Mouse (Mus musculus): ENCODE data around the gene Arpp21.
A peak's percentile ranks its signal among the peaks of the same experiment; 100 is the strongest.

Arpp21 gene

DNA sequence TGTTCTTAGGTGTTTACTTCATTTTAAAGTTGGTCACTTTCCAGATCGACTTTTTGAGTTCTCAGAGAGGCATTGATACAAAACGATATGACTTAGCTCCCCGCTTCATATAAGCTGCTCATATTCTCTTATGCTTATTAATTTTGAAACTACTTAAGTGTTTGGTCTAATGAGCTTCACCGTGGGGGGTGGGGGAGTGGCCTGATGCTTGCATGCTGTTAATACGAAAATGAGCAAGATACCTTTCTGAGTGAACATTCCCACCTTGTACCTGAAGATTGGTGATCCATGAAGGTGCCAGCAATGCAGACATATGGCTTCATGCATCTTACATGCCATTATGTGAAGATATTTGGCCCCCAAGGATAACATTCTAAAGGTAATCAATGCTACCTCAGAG, 4.4 kb downstream of the Arpp21 start:
- DNase-seq (ENCODE audit: low spot score in 2 of 2) = peak in 1 of 2 experiments; percentile 64

DNA sequence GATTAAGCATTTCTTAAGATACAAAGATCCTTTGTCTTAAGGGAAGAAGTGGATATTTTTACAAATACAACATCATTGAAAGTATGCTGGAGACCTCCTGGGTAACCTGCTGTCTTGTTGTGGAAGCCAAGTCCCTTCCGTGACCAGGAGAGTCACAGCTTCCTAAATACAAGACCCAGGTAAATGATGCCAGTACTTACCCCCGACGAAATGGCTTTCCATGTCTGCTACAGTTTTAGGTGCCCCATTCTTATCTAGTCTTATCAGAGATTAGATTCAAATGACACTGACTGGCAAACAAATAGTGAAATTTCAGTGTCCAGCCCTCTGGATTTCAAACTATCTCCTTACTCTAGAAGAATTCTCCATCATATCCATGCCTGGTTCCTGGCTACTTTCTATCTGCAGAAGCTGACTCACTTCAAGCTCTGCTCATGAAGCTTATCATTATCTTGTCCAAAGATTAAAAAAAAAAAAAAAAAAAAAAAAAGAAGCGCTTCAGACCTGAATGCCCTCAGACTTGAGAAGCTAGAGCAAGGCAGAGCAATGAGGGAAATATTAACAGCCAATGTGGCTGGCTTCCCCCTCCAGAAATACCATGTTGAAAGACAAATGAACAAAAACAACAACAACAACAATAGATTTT, 4.9 kb downstream of the Arpp21 start:
- DNase-seq (ENCODE audit: low spot score in 2 of 2) = no peak

DNA sequence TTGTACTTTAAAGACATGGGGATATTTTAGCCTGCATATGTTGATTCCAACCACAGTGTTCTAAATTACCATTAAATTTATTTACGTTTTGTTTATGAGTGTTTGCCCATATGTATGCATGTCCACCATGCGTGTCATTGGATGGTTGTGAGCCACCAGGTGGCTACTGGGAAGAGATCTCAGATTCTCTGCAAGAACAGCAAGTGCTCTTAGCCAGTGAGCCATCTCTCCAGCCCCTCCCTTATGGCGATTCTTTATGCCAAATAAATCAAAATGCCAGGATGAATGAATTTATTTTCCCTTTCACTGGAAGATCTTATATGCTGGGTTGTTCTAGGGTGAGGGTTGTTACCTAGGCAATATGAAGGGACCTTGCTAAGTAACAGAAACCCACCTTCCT, 7.3 kb downstream of the Arpp21 start:
- DNase-seq (ENCODE audit: low spot score in 2 of 2) = peak in 1 of 2 experiments; percentile 39

DNA sequence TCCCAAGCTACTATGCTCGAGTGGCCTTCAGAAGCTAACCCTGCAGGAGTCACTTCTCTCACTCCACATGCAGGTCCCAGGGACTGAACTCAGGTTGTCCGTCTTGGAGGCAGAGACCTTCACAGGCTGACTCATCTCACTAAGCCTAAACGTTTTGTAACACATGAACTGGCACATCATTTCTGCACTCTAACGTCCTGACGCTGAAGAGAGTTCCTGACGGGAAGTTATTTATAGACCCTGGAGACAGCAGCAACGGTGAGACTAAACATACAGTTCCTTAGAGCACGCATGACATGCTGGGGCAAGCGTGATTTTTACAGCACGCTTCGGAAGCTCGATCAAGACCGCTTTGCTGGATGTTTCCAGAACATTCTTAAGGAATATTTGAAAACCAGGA, 8.6 kb downstream of the Arpp21 start:
- peak in 1 of 2 experiments; percentile 50 for DNase-seq (ENCODE audit: low spot score in 2 of 2)

DNA sequence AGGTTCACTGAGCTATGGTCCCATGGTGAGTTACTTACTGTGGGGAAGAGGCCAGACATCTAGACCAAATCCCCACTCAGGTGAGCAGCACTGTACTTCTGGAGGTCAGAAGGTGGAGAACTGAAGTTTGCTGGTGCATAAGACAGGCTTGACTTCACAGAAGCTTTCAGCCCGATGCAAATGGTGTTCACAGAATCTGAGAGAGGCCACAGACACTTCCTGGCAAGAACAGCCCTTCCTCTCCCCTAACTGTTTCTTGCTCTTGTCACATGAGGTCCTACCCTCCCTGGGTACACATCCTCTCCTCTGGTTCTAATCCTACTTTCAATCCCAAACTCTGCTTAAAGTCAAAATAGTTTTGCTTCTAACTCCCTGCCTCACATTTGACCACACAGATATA, 9.2 kb downstream of the Arpp21 start:
- peak in 1 of 2 experiments; percentile 25 for DNase-seq (ENCODE audit: low spot score in 2 of 2)

DNA sequence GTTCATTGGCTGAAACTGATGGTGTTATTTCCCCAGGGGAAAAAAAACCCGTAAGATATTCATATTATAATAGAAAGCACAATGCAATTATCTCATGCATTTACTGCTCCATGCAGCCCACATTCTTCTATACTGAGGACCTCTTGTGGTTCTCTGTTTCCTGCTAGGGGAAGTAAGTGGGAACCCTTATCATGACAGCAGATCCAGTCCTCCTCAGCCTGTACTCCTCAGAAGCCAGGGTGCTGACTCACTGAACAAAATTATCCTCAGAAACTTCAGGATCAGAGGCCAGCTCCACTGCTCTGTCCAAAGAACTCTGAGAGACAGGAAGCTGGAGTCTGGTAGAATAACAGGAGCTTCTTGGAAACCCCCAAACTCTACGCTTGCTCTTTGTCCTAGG, 10.7 kb downstream of the Arpp21 start:
- DNase-seq (ENCODE audit: low spot score in 2 of 2) = peak in 1 of 2 experiments; percentile 28

DNA sequence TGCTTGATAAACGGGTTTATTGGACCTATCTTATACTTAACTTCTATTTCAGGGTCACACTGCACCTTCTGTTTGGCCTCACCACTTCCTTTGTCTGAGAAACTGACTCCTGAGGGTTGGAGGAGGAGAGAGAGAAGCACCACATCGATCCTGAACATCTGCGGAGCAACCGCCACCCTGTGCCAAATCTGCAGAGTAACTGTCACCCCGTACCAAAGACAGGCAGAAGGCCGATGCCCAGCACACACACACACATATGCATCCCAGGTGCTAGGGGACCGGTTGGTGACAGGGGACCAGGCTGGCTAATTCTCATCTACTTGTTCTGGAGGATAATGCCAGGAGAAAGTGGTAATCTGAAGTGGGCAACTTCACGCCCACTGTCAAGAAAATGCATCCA, 16.4 kb downstream of the Arpp21 start:
- peak in 1 of 2 experiments; percentile 43 for DNase-seq (ENCODE audit: low spot score in 2 of 2)

DNA sequence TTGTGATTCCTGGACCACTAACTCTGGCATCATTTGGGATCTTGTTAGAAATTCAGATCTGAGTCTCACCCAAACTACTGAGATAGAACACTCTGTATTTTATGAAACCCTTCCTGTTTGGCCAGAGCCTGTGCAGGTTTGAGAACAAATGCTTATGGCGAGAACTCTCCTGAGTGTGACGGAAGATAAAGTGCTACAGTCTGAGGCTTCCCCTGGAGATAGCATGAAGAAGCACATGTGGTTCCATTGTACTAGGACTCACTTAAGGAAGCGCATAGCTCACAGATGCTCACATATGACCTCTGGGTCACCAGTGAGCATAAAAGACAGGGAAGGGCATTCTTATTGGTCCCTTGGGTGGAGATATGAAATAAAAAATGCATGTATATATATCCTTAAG, 17.5 kb downstream of the Arpp21 start:
- peak in 1 of 2 experiments; percentile 27 for DNase-seq (ENCODE audit: low spot score in 2 of 2)

DNA sequence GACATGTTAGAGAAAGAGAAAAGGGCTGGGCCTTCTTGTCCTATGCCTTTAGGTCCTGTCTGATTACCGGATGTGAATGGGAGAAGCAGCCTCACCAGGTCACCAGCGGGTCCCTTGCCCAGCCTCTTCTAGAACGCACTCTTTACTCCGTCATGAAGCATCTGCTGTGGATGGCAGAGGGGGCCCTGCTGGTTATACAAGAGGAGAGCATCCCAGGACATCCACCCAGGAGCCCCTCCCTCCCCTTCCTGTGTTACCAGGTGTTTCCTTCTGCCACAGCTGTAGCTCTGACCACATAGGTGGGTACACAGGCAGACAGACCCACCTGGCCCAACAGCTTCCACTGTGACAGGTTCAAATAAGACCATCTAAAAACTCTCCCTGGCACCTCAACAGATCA, 18.6 kb downstream of the Arpp21 start:
- no peak for DNase-seq (ENCODE audit: low spot score in 2 of 2)

DNA sequence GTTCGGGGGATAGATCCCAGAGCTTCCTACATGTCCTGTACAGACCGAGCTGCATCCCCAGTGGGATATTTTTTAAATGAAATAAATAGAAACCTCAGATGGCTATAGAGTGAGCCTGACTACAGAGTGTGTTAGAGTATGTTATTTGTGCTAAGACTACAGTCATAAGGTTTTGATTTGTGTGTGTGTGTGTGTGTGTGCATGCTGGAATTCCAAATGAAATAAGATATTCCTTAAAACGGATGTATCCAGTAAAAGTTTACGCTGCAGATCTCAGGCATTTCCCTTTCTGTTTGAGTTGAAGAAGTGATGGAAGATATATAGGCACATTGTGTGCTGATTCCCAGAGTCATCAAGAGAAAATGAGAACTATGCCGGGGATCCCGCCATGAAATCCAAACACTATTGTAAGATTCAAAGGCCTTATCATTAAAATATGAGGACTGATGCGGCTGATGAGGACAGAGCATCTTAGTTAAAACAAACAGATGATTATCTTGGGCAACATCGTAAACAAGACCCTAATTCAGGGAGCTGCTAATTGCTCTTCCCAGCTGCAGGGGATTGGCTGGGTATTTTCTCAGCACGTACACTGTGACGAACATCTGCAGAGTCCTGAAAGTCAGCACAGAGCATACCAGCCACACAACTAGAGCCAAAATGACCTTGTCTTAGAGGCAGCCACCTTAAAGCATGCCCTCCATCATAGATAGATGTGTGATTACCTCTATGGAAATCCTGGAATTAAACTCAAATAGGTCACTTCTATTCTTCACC, 20.5 kb downstream of the Arpp21 start:
- DNase-seq (ENCODE audit: low spot score in 2 of 2) = no peak

DNA sequence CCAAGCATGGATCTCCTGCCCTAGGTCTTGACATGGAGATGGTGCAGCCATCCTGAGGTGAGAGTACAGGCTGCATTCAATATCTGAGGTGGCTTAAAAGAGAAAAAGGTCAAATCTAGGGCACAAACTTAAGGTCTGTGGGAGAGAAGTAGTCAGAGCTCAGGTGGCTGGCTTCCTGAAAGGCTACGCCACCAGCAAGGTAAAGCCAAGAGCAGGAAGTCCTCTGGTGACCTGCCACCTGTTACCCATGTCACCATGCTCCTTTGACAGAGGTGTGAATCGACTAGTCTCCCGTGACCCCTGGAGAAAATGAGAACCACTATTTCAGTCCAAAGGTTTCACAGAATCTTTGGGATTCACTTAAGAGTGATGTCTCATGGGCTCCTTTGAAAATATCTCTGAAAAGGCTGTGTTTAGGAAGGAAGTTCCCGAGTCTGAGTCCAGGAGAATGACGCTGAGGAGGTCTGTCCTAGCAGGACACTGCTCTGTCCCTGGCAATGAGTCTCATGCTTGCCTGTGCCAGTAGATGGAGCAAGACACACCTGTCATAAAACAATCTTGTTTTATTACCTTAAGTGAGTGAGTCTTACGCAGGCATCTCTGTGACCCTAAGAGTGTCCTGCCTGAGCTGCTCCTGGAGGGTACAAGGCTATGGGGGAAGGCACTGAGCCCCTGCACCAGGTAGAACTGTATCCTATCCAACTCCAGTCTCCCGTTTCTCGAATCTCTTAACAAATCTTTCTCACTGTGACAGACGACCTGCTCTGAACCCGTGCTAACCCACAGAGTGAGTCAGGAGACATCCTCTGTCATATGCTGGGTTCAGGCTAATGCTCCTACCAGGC, 22.1 kb downstream of the Arpp21 start:
- DNase-seq (ENCODE audit: low spot score in 2 of 2) = no peak

DNA sequence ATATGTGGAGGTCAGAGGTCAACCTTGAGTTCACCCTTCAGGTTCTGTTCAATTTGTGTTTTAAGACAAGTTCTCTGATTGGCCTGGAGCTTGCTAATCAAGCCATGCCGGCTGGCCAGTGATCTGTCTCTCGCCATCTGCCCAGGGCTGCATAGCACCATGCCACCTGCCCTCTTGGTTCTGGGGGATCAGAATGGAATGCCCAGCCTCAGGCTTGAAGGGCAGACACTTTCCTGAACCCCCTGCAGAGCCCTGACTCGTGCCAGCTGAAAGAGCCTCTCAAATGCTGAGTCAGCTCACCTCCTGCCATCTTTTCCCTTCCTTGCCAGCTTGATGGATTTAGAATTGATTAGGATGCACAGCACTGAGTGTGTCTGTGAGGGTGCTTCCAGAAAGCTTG, 25.9 kb downstream of the Arpp21 start:
- peak in 1 of 2 experiments; percentile 42 for DNase-seq (ENCODE audit: low spot score in 2 of 2)

DNA sequence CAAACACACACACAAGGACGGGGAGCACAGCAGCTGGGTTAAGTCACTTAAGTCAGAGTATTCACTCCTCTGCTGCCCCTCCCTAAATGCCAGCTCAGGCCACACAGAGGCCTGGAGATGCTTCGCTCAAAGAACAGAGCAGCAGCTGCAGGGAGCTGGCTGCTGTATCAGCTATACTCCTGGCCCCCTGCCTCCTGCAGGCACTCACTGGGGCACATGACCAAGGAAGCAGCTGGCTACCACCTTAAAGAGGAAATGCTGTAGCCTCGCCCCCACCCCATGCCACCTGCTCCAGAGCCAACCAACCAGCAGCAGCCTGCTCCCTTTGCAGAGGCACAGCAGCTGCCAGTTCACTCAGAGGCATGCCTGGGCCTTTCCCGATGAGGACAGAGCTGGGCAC, 28.0 kb downstream of the Arpp21 start:
- peak; percentile 87 to 93 for DNase-seq (ENCODE audit: low spot score in 2 of 2)

DNA sequence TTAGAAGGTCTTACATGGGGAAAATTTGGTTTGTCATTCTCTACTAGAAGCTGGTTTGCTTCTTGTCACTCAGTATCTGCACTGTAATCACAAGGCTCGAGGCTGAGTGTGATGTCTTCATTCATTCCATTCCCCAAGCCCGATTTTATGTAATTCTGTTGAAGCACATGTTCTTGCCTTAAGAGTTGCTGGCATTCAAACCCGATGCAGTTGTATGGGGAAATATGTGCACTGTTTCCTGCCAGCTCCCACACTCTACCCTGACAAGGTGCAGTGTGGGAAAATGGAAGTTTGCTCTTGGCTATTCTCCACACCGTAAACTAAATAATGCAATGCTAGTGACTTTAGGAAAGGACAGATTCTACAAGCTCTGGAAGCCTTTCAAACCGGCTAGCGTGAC, 37.4 kb downstream of the Arpp21 start:
- no peak for DNase-seq (ENCODE audit: low spot score in 2 of 2)

DNA sequence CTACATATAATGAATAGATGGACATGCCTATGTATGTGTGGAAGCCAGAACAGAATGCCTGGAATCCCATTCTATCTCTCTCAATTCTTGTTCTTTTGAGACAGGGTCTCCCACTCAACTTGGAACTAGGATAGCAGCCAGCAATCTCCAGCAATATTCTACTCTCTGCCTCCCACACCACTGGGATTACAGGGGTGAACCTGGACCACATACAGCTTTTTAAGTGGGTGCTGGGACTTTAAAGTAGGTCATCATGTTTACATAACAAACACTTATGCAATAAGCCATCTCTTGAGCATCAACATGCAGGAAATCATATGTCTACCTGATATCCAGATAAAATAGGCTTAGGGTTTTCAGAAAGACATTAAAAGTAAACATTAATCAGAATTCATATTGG, 41.7 kb downstream of the Arpp21 start:
- no peak for DNase-seq (ENCODE audit: low spot score in 2 of 2)

DNA sequence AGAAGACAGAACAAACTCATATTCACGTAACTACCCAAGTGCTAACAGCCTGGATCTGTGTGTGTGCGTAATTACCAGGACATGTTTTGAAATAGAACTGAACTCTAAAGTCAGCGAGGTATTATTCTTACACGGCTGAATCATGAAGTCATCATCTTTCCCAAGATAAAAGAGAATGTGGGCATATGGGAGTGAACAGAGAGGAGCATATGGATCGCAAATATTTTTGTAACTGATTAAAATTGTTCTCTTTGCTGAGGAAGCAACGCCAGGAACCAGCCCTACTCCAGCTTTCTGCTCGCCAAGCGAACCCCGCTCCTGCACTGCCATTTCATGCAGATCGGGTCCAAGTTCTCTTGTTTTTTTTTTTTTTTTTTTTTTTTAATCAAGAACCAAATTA, 46.3 kb downstream of the Arpp21 start:
- DNase-seq (ENCODE audit: low spot score in 2 of 2) = peak; percentile 76 to 80

DNA sequence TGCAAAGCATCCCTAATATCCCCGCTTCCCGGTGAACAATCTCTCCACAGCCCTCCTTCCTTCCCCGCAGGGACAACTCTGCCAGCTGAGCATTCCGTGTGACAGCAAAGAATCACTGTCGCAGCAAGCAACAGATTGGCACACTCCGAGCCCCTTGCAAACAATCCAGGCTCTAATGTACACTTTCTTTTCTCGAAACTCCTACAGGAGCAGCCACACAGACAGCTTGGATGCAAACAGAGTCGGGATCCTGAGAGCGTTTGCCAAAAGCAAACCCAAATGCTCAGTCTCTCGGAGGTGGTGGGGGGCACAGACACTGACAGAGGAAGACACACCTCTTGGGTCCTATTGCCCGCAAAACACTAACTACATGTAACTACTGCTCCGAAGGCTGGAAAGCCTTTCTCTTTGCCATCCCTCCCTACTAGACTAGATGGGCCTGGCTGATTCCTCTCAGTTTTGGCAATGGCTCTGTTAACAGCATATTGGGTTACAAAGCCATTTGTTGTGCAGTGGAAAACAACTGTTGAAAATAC, 47.3 kb downstream of the Arpp21 start:
- DNase-seq (ENCODE audit: low spot score in 2 of 2) = peak; percentile 52 to 64

DNA sequence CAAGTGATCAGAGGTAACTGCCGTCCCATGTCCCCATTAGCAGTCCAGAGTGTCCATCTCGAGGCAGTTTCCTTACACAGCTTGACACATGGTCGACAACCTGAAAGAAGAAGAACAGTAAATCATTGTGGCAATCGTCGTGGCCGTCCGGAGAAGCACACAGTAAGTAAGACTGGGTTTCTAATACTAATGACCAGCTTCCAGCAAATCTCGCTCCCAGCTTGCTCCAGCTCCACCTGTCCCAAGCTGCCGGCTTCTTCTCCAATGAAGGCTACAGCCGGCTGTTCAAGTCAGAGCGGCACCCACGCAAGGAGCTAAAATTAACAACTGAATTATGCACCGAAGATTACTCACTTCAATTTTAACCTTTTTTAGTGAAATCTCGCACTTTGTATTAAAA, 48.1 kb downstream of the Arpp21 start:
- DNase-seq (ENCODE audit: low spot score in 2 of 2) = peak; percentile 74 to 80

DNA sequence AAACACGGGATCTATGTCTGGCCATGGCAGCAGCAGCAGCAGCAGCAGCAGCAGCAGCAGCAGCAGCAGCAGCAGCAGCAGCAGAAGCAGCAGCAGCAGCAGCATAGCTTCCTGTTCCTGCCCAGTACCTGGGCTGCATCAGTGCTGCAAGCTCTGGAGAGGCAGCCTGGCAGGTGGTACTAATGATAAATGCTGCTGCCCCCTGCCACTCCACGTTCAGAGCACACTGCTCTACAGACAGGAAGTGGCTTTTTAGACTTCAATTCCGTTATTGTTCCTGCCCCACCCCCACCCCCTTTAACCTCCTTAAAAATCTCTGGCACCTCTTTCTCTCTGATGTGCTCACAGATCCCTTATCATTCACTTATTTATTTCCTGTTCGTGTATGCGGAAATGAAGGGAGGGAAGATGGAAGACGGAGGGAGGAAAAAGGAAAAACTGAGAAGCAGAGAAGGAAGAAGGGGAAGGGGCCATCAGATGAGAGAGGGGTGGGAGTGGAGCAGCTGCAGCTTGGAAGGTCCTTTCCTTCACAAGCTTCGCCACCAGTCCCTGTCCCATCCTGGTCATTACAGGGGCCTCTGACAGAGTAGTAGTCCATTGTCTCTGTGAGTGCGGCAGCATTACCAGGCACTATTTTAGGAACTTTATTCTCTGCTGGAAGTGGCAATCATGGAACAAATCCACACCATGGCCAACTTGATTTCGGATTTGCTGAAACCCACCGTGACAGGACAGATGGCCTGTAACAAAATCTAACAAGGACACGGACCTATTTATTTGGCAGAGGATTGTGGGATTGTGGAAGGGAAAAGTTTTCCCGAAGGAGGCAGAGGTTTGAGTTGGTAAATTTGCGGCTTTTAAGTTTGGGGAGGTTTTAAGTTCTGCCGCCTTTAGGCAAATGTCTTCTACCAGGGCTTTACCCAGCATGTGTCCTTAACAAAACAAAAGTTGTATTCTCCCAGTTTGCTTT, 49.1 kb downstream of the Arpp21 start:
- DNase-seq (ENCODE audit: low spot score in 2 of 2) = peak in 1 of 2 experiments; percentile 20

DNA sequence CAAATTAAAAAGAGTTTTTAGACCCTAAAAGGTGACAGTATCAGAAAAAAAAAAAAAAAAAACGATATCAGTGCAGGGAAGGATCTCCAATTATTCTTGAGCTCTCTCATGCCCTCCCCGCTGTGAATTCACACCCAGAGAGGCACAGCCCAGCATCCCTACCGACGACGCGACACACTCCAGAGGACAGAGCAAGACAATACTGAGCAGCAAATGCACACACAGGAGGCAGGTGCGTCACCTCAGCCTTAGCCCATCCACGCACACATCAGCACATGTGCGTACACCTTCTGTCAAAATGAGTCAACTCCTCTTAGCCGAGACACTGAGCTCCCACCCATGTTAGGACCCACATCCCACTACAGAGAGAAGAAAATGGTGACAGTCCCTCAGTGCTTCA, 50.0 kb downstream of the Arpp21 start:
- peak in 1 of 2 experiments; percentile 44 for DNase-seq (ENCODE audit: low spot score in 2 of 2)

DNA sequence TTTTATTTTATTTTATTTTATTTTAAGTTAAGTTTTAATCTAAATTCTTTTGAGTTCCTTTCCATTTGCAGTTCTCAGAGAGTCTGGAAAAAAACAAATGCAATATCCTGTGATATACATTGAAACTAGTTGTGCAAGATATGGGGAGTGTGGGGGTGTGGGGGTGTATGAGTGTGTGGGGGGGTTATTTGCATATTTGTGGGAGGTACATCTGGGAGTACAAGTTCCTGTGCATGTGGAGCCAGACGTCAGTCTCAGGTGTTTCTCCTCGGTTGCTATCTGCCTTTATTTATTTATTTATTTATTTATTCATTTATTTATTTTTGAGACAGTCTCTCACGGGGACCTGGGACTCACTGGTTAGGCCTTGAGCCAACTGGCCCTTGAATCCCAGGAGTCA, 53.0 kb downstream of the Arpp21 start:
- DNase-seq (ENCODE audit: low spot score in 2 of 2) = peak; percentile 32 to 34
